26 mouse cellular contexts compared by ENCODE assay signal in the genomic region with DNA sequence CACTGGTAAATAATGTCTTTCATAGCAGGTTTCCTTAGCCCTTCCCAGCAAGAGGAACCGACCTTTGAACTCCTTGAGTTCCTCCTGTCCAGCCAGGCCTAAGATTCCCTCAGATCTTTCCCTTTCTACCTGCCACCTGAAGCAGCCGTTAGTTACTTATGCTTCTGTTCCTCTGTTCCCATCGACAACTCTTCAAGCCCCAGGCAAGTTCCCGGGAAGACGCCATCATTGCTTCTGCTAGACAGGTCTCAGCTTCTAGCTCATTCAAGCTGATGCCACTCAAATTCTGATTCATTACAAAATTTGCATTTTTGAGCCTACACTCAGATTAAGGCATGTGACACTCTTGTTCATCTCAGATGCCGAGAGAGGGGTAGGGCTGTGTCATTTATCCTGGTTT. TPM values are rescaled to one million over a fixed set of nuclear protein-coding genes. Genes with fewer than 3 reads are reported as not detected.
DNase-seq lines count a peak whose midpoint lies in the region; ATAC-seq and TF ChIP-seq lines count a peak whose summit lies in the region.
"Had no signal": no experiment of that assay in that cellular context is flagged by ENCODE, and none has a peak within 500 bp of the region (broad histone marks: within the 10 kb centered on the region; RNA-seq: fewer than 3 reads in every experiment).

No protein-coding gene starts in this region.

- H3K9ac ChIP-seq in midbrain, embryonic 11.5 days (ENCODE audit: low read length), result no peak overlapping the region
- H3K9ac ChIP-seq in midbrain, postnatal 0 days (replicated peaks; ENCODE audit: low read length, poor library complexity, severe bottlenecking), result no peak overlapping the region
- H3K9ac ChIP-seq: embryonic facial prominence, embryonic 13.5 days; embryonic facial prominence, embryonic 15.5 days; forebrain, embryonic 12.5 days had no signal

- intact Hi-C loops in gastrocnemius, postnatal 36 days (cut with DNase I), result no loop called here

- ATAC-seq in midbrain, embryonic 11.5 days (ENCODE audit: low FRiP score), result no peak
- no peak for ATAC-seq in midbrain, postnatal 0 days (ENCODE audit: low FRiP score)
- ATAC-seq: activated CD4-positive, CD25-positive, alpha-beta regulatory T cell, adult 4 months; CD4-positive, CD25-positive, alpha-beta regulatory T cell, adult 4 months; forebrain, embryonic 14.5 days; forebrain, embryonic 16.5 days; Patski had no signal

- no peak overlapping the region for H3K4me3 ChIP-seq in midbrain, embryonic 11.5 days (ENCODE audit: low read depth, low read length)
- H3K4me3 ChIP-seq in midbrain, postnatal 0 days (ENCODE audit: low read depth, low read length), result no peak overlapping the region
- H3K4me3 ChIP-seq: embryonic facial prominence, embryonic 13.5 days; embryonic facial prominence, embryonic 15.5 days; erythroblast, embryonic 14.5 days; forebrain, embryonic 10.5 days; forebrain, embryonic 12.5 days had no signal

- H3K27ac ChIP-seq in midbrain, embryonic 11.5 days (ENCODE audit: low read depth, low read length), result no peak overlapping the region
- no peak overlapping the region for H3K27ac ChIP-seq in midbrain, postnatal 0 days (ENCODE audit: low read depth, low read length)
- H3K27ac ChIP-seq: embryonic facial prominence, embryonic 13.5 days; embryonic facial prominence, embryonic 15.5 days; forebrain, embryonic 10.5 days; forebrain, embryonic 12.5 days had no signal

- TF ChIP-seq CTCF in midbrain, postnatal 0 days (IDR thresholded peaks at IDR 0.05), result no peak

- no peaks in the 10 kb centered on the region for H3K9me3 ChIP-seq in midbrain, embryonic 11.5 days (ENCODE audit: control insufficient read depth, low read length)
- H3K9me3 ChIP-seq in midbrain, postnatal 0 days (ENCODE audit: low read length), result no peaks in the 10 kb centered on the region
- H3K9me3 ChIP-seq: embryonic facial prominence, embryonic 13.5 days; embryonic facial prominence, embryonic 15.5 days; forebrain, embryonic 10.5 days; forebrain, embryonic 12.5 days; G1E had no signal

- H3K36me3 ChIP-seq in midbrain, embryonic 11.5 days (ENCODE audit: control insufficient read depth, insufficient read depth, low read length), result no peaks in the 10 kb centered on the region
- no peaks in the 10 kb centered on the region for H3K36me3 ChIP-seq in midbrain, postnatal 0 days (ENCODE audit: insufficient read depth, low read length)
- H3K36me3 ChIP-seq: embryonic facial prominence, embryonic 13.5 days; embryonic facial prominence, embryonic 15.5 days; forebrain, embryonic 10.5 days; forebrain, embryonic 12.5 days; G1E had no signal

- H3K4me1 ChIP-seq in midbrain, embryonic 11.5 days (ENCODE audit: control insufficient read depth, insufficient read depth, low read length), result no peaks in the 10 kb centered on the region
- no peaks in the 10 kb centered on the region for H3K4me1 ChIP-seq in midbrain, postnatal 0 days (ENCODE audit: insufficient read depth, low read length)
- H3K4me1 ChIP-seq: embryonic facial prominence, embryonic 13.5 days; embryonic facial prominence, embryonic 15.5 days; forebrain, embryonic 12.5 days had no signal

- no peaks in the 10 kb centered on the region for H3K27me3 ChIP-seq in midbrain, embryonic 11.5 days (ENCODE audit: control insufficient read depth, insufficient read depth, low read length)
- no peaks in the 10 kb centered on the region for H3K27me3 ChIP-seq in midbrain, postnatal 0 days (ENCODE audit: insufficient read depth, low read length)
- H3K27me3 ChIP-seq: embryonic facial prominence, embryonic 15.5 days; forebrain, embryonic 12.5 days had no signal

- DNase-seq in heart, adult 11 months, result peak; percentile 80
- no peak for DNase-seq in heart, adult 18-20 months
- peak; percentile 51 for DNase-seq in midbrain, embryonic 11.5 days (ENCODE audit: low spot score, missing footprints)
- no peak for DNase-seq in midbrain, postnatal 0 days (ENCODE audit: low spot score)
- DNase-seq in gastrocnemius, postnatal 36 days, result no peak
- DNase-seq: adrenal gland, adult 8-10 months; adrenal gland, postnatal 14 days; adrenal gland, postnatal 36 days; B cell, adult 2 months; cerebellum, adult 11-12 months; cerebellum, adult 2 months; cerebellum, adult 9-11 months; cerebellum, postnatal 14 days; cerebellum, postnatal 36 days; embryo, embryonic 11 days had no signal

- no peak overlapping the region for H3K4me2 ChIP-seq in midbrain, embryonic 11.5 days
- H3K4me2 ChIP-seq in midbrain, postnatal 0 days (ENCODE audit: low read depth, low read length, poor library complexity, severe bottlenecking), result no peak overlapping the region
- H3K4me2 ChIP-seq: embryonic facial prominence, embryonic 13.5 days; embryonic facial prominence, embryonic 15.5 days; forebrain, embryonic 12.5 days had no signal

- WGBS in midbrain, embryonic 11.5 days, result 83% methylated on average over 6 of the region's 6 CpGs
- WGBS in midbrain, postnatal 0 days, result 68% methylated on average over 6 of the region's 6 CpGs

RNA-seq across cellular contexts. Expression of gene Api5, which starts 35.9 kb away (rescaled TPM):
- total RNA-seq in heart, adult 18-20 months (2021), result 10 to 100 TPM; 31.4 to 31.9 TPM
- polyA plus RNA-seq in midbrain, embryonic 11.5 days (2014; fragmentation: Nextera tagmentation; extraction: Ambion mirVana), result 252 and 261 TPM in 2 replicates
- 47.4 and 56.4 TPM in 2 replicates for total RNA-seq in midbrain, postnatal 0 days (2014; rRNA removed)
- 59.4 and 63.1 TPM in 2 replicates for polyA plus RNA-seq in midbrain, postnatal 0 days (2015; fragmentation: Nextera tagmentation; extraction: Ambion mirVana)
- 10 to 100 TPM; 15.3 to 17.4 TPM for total RNA-seq in gastrocnemius, postnatal 36 days (2021)

Comparison
In these comparisons a context has a peak if more than half of its experiments do, and no peak if none do; other contexts are left out.
1. DNase-seq: peak in heart, adult 11 months (single experiment) and midbrain, embryonic 11.5 days (single experiment); none in heart, adult 18-20 months (0 of 2), midbrain, postnatal 0 days (single experiment) and gastrocnemius, postnatal 36 days (0 of 2).